Mouse (Mus musculus) A20 (cell line): Measurements from ENCODE around the gene Lfng.

Experiments used
- DNase-seq: peaks from one replicate; pipeline ENCODE4 v3.0.0-alpha.2; 2011; ENCODE audit warnings: low read depth, low spot score

The Lfng gene

DNA sequence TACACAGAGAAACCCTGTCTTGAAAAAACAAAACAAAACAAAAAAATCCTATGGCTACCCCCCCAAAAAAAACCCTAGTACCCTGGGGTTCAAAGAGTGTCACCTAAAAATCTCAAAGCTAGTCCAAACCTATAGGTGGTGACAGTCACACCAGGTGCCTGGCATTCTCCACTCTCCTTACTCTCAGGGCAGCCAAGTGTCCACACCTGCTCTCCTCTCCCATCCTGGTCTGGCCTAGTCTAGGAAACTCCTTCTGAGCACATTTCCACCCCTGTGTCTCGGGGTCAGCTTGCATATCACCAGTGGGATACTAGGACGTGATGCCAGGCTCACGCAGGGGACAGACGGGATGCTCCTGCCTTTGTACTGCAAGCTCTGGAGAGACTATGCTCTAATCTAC, 32.2 kb downstream of the Lfng start:
- no peak for DNase-seq

DNA sequence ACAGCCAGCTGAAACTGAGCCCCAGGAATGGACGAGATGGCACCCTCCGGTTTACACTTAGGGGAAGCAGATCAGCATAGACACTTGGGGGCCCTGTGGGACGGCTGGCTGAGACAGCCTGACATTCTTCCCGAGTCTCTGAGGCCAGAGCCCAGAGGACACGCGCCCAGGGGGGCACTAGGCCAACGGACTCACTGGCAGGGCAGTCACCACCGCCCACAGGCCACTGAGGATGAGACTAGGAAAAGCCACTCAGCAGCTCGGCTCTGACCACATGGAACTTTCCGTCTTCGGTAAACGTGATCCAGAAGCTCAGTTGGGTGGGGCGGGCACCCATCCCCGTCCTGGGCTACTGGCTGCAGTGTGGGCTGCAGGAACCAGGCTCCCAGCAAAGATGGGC, 32.8 kb downstream of the Lfng start:
- no peak for DNase-seq

DNA sequence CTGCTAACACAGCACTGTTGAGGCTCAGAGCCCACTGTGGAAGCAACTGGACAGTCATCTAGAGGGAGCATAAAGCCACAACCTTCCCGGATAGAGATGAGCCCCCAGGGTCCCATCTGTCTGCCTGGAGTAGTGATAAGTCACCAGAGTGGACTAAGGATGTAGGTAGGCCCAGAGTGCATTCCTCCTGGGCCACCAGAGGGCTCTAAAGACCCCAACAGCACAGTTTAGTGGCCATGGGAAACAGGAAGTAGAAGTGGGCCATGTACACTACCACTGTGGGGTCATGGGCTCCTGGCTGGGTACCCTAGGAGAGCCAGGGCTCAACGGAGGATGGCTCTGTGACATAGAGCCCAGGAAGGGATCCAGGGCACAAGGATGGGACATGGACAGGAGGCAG, 33.7 kb downstream of the Lfng start:
- DNase-seq: peak; percentile 41

DNA sequence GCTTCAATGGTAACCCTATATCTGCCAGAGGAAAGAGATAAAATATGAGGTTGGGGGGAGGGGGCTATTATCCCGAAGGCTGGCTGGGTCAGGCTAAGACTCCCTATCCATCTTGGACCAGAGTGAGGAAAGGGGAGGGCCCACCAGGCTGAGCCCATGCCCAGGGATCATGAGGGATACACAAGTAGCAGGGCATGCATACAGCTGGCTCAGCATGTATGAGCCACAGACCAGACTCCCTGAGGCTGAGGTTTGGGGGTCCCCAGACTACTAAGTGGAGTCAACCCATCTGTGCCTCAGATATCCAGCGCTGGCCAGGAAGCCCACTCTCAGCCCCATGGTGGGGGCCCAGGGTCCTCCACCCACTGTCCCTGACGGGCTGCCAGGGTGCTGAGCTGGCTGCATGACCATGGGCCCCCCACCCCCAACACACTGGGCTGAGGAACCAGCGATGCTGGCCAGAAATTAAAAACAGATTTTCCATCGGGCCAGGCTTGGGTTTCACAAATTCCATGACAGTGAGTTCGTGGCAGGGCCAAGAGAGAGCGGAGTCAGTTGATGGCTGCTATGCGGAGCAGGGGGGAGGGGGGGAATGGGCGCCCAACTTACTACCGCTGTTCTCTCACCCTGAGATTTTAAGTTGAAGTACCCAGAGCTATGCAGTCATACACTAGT, 34.3 kb downstream of the Lfng start:
- DNase-seq: no peak

DNA sequence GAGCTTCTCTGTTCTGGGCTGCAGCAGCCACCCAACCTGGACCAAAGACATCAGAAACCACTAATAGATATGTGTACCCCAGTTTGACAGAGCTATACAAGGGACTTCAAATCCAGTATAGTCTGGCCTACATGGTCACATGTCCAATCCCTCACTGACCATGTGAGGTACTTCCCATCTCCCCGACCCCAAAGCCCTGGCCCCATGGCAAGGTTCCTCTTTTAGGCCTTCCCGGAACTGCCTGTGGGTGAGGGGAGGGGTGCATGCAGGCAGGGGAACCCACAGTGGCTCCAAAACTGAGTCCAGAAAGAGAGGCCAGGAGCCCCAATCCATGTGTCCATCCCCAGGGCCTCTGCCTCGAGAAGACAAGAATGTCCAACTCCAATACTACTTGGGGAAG, 35.0 kb downstream of the Lfng start:
- DNase-seq: no peak

DNA sequence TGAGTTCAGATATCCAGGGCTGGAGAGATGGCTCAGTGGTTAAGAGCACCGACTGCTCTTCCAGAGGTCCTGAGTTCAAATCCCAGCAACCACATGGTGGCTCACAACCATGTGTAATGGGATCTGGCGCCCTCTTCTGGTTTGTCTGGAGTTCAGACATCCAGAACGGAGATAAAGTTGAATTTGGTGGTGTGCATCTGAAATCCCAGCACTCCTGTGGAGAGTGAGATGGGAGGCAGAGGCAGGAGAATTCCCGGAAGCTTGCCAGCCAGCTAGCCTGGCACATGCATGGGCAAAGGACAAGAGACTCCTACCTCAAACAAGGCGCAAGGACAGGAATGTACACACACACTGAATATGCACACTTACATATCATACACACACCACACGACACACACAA, 37.1 kb downstream of the Lfng start:
- DNase-seq: no peak

DNA sequence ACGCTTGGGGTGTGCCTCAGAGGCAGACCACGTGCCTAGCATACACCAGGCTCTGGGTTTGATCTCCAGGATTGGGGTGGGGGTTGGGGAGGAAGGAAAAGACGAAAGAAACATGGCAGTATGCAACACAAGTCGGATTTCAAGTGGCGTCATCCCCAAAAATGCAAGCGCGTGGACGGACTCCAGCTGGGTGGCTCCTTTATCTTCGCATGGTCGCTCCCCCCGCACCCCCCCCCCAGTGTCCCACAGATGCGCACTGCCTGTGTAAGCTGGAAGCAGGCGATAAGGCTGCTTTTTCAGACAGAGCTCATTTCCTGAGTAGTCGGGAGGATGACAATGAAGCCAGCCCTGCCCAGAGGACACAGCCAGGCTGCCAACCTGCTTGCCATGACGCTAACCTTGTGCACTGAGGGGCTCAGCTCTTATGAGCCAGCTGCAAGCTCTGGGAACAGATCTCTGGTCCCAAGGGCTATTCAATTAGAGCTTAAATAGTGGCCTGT, 37.6 kb downstream of the Lfng start:
- DNase-seq: no peak

DNA sequence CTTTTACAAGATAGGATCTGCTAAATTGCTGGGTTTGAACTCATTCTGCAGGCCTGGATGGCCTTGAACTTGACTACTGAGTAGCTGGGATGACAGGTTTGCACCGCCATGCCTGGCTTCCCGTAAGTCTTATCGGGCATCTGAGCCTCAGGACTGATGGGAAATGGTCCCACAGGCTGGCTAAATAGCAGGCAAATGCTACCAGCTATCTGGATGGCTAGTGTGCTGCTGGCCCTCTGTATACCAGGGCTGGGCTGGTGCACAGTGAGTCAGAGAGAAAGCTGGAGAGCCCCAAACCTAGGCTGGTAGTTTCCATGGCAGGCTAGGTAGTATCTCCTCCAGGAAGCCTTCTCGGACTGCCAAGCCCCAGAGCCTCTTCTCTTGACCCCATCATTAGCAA, 38.3 kb downstream of the Lfng start:
- no peak for DNase-seq

DNA sequence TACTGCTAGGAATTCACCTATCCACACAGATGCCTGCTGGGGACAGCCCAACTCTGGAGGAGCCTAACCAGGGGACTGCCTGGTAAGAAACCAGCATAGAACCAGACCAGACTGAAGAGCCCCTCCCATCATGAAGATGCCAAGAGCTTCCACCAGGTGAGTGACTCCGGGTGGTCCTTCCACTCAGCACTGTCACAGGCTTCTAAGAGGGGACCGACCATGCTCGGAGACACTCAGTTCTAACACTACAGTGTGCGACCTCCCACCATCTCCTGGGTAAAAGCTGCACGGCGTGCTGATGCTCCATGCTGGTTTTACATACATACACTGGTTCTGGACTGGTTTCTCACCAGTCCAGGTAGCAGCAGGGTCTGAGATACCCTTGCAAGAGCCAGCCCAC, 39.1 kb downstream of the Lfng start:
- DNase-seq: no peak

DNA sequence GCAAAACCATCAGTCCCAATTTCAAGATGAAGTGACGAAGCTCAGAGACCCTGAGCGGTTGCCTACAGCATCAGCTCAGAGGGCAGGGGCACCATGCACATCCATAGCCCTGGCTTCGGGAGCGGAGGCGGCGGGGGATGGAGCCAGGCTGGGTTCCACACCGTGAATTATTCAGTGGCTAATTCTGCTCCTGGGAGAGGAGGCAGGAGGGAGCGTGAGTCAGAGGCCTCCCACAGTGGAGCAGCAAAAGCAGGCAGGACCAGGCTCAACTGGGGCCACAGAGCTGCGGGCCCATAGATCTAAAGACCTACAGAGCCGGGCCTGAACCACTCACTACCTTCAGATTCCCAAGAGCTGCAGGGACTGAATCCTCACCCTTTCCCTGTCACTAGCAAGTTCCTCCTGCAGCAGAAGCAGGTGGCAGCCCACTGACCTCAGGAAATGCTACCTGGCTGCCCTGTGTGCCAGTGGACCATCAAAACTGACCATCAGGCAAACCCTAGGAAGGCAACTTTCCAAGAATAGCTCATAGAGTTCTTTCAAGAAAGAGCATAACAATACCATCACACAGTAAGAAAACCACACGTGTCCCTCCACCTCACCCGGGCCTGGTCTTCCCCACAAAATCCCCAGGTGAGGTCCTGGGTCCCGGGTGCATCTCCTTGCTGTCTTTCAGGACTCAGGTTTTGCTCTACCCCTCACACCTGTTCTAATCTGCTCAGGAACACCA, 40.1 kb downstream of the Lfng start:
- no peak for DNase-seq

DNA sequence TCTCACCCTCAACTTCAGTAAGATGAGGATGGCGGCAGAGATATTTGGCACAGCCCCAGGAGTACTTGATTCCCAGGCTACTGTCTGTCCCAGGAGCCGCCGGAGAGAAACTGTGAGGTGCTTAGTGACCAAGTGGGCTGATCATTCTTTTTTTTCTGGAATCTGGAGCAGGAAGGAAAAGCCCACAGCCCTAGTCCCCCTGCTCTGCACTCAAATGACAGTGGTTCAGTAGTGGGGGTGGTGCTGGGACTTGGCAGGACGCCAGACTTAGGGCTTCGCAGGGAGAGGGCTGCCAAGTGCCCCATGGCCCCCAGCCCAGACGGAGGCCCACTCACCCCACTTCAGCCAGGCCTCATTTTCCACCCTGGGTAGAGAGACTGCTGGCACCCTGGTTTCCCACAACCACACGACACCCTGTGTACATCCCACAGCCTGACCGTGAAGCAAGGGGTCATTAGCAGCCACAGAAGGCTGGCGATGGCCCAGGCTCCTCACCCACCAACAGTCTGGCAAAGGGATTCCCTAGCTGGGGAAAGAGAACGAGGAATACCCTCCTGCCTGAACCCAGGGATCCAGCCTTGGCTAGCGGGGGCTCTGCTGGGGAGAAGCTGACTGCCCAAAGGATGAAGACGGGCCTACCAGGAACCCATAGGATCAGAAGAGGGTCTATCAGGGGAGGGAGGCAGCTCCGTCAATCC, 40.9 kb downstream of the Lfng start:
- DNase-seq: no peak

DNA sequence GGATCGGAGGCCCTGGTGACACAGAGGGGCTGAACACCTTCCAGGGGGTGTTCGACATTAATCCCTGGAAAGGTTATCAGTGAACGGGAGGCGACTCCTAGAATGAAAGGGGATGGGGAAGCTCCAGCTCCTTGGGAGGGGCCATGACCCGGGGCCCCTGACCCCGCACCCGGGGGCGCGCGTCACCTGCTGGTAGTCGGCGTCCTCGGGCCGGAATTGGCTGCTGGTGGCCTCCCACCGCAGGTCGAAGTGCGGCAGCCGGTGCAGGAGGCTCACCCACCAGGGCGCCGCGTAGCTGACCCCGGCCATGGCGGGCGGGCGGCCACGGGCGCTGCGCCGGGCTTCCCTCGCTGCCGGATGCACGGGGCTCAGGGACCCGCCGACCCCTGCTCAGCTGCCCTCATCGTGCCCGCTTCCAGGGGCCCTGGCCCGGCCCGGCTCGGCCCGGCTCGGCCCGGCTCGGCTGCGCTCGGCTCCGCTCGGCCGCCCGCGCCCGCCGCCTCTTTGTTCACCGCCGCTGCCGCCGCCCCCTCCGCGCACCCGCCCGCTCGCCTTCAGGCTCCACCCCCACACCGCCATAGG, 41.5 kb downstream of the Lfng start, which contains the start of gene Ttyh3:
Ttyh3 (minus strand) TSS at position 513 of the 582 bp plus-strand sequence.
- DNase-seq: no peak

DNA sequence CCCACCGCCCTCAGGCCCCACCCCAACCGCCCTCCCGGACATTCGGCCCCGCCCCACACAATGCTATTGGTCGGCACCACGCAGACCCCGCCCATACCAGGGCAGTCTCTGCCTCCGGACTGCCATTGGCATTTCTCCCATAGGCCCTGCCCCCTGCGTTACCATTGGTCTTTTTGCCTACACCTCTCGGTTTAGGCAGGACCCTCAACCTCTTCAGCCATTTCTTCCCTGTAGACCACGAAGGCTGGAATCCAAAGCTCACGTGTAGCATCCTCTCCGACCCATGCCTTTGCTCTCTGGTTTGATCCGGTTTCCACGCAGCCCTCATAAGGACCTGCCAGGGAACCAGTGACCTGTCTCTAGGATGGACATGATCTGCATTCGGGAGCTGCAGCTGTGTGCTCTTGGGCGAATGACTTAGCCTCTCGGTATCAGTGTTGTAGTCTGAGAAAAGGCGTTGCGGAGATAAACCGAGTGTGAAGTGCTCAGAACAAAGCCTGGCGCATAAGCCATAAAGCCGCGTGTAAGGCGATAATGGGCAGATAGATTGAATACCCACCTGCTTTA, 42.1 kb downstream of the Lfng start:
- DNase-seq: peak; percentile 97

DNA sequence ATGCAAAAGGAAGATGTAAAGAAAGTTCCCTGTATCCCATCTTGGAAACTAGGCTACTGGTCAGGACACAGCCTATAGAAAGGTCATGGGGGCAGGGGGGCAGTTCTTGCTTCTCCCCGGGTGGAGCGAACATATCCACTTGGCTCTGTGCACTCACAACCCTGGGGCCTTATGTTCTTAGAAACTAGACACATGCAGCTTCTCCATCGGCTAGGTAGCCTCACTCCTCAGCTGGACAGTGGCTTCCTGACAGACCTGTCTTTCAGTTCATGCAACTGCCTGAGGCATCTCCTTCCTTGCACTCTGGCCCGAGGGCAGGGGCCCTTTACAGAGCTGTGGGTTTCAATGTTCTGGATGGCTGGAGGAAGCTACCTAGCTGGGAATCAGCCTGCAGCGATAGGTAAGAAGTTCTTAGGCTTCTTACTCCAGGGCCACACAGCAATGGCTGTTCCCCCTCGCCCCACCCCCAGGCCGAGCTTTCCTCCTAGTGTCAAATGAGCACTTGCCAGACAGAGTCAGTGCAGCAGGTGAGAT, 42.8 kb downstream of the Lfng start:
- no peak for DNase-seq

DNA sequence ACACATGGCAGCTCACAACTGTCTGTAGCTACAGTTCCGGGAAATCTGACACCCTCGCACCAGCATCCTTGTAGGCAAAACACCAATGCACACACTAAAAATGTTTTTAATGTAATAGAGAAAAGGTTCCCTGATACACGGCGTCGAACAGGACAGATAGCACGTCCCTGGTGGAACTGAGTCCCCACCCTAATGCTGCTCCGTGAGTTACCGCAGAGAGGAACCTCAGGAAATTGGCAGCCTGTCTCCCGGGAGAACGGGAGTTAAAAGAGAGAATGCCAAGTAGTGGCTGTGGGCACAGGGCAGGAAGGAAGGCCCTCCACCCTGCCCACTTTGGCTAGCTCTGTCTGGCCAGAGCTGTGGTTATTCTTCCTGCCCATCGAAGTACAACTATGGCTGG, 44.1 kb downstream of the Lfng start:
- DNase-seq: no peak

DNA sequence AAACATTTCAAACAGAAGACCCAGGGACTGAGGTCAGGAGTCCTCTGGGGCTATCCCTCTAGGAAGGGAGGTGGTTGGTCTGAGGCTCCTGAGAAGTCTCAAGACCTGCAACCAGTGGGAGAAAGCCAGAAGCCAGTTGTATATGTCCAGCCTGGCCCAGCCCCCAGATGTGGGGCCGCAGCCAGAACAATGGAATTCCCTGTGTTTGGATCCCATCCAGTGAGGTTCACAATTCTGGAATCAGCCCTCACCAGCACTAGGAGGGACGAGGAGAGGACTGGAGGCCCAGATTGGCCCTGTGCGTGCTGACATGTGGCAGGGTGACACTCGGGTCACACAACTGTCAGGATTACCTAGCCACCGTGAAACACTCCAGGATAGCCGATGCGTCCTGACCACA, 45.5 kb downstream of the Lfng start:
- no peak for DNase-seq

DNA sequence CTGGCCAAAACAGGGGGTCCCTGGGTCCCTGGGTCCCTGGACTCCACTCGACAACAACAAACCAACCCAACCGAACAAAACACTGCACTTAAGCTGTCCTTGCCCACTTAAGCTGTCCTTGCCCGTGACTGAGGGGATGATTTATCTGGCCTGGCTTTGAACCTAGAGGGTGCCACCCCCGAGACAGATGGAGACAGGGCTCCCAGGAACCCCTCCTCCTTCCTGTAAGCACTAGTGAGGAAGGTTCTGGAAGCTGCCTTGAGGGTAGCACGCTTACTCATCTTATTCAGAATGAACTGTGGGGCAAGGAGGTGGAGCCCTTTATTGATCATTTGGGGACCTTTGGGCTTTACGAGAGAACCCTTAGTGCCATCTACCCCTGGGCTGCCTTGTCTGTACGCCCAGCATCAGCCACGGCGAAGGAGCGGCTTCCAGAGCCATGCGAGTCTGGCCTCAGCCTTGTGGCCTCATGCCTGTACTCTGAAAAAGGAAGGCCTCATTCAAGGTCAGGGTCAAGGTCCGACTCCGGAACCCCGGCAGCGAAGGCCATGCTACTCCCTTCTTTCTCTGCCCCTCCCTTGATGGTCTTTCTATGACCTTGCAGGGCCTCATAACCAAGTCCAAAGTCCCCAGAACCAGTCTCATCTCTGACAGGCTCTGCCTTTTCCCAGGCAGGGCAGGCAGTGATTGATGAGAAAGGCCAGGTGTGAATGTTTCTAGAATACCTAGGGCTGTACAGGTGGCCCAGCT, 47.2 kb downstream of the Lfng start:
- DNase-seq: no peak

DNA sequence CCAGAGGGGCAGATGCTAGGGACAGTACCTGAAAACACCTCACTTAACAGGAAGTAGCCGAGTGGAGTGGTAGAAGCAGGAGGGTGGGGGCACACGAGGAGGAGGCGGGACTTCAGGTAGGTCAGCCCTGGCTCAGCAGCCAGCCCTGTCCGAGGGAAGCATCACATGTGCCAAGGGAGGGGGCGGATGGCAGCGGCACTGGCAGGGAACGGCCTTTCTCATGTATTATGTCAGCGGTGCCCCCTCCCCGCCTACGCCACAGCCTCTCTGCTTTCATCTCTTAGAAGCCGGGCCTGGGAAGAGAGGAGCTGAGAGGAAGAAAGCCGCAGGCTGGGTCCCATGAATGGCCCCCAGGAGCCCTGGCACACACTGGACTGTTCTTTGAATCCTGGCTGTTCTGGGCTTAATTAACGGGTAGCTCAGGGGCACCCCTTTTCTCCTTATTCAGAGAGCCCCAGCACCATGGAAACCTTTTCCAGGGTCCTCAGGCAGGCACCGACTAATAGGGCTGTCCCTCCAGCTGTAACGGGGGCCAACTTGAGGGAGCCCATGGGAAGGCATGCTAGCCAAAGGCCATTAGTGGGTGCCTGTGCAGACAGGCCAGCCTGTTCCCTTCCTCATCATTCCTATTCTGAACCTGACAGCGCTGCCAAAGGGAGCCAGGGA, 52.6 kb downstream of the Lfng start:
- DNase-seq: peak; percentile 27

DNA sequence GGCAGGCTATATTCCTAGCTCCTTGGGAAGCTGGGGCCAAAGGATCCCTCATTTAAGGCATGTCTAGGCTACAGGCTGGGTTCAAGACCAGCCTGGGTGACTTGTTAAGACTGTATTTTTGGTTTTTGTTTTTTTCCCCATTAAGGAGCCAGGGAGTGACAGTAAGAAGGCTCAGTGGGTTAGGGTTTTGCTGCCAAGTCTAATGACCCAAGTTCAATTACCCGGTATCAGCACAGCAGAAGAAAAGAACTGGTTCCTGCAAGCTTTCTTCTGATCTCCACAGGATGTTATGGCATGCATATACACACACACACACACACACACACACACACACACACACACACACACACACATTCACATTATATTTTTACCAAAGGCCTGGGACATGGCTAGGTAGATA, 53.3 kb downstream of the Lfng start:
- DNase-seq: no peak

DNA sequence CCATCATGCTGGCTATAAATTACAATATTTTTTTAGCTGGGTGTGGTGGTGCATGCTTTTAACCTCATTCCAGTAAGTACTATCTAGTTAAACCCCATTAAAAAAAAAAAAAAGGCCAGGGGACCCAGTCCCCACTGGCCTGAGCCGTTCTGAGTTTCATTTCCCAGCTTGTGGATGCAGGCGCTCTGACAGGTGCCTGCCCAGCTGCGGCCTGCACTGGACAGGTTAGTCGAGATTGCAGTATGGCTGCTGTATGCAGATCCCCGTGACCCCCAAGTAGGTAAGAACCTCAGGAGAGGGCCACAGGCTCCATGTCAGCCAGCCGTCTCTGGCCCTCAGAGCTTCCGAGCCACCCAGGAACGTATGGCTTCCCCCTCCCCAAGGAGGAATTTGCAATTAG, 54.3 kb downstream of the Lfng start:
- no peak for DNase-seq
